Mouse (Mus musculus): ENCODE results near the gene Olfr1447.

The Olfr1447 gene

GRCm38 (mm10) chr19:12903643-12904042 lies at the start of gene Olfr1447:
Gene Olfr1447, minus strand, starts transcription at chr19:12903743.
- no peak for DNase-seq

GRCm38 (mm10) chr19:12949958-12950357 lies 46.4 kb upstream of the Olfr1447 start, which contains the start of gene Olfr1450:
Gene Olfr1450, plus strand, starts transcription at chr19:12950258.
- DNase-seq, result no peak

- no peak for DNase-seq
Measured at GRCm38 (mm10) chr19:12930540-12930939, 27.0 kb upstream of the Olfr1447 start, which contains the start of gene Olfr1449. Gene Olfr1449, plus strand, starts transcription at chr19:12930840.

GRCm38 (mm10) chr19:12924319-12924718 lies 20.8 kb upstream of the Olfr1447 start, which contains the start of gene Olfr1448:
Gene Olfr1448, minus strand, starts transcription at chr19:12924419.
- no peak for DNase-seq

- no peak for DNase-seq
Measured at GRCm38 (mm10) chr19:12893424-12893823, 10.1 kb downstream of the Olfr1447 start, which contains the start of gene Olfr1446. Gene Olfr1446, minus strand, starts transcription at chr19:12893524.

- no peak for DNase-seq
Measured at GRCm38 (mm10) chr19:12883555-12883954, 20.0 kb downstream of the Olfr1447 start, which contains the start of gene Olfr1445. Gene Olfr1445, plus strand, starts transcription at chr19:12883855.

- no peak for DNase-seq
Measured at GRCm38 (mm10) chr19:12856983-12857382, 46.6 kb downstream of the Olfr1447 start, which contains the start of gene Olfr1444. Gene Olfr1444, plus strand, starts transcription at chr19:12857283.
